Mouse (Mus musculus) stomach, embryonic 15.5 days (tissue): ENCODE measurements around the gene Csf1. TPM values are rescaled to one million over a fixed set of nuclear protein-coding genes. Genes with fewer than 3 reads are reported as not detected.

Experiments used
- ATAC-seq: fragments of 200-750 bp; cut with Nextera tagmentation; 2 replicates; pipeline ENCODE4 v1.8.0; 2017; ENCODE audit warnings: low read depth, moderate number of reproducible peaks, moderate TSS enrichment; ENCODE audit not compliant: insufficient read depth, low FRiP score
- H3K27ac ChIP-seq: fragments of 300-500 bp; sonication (generic); 2 replicates; pipeline ENCODE4 v1.5.1; 2015; ENCODE audit warnings: mild to moderate bottlenecking, inconsistent platforms
- H3K27me3 ChIP-seq: fragments of 300-500 bp; sonication (generic); replicated peaks from 2 replicates; pipeline ENCODE4 v1.6.1; 2015; ENCODE audit warnings: inconsistent platforms
- H3K36me3 ChIP-seq: fragments of 300-500 bp; sonication (generic); 2 replicates; pipeline ENCODE4 v1.6.1; 2015; ENCODE audit warnings: inconsistent platforms
- H3K4me1 ChIP-seq: fragments of 300-500 bp; sonication (generic); 2 replicates; pipeline ENCODE4 v1.6.1; 2015; ENCODE audit warnings: inconsistent platforms
- H3K4me2 ChIP-seq: fragments of 300-500 bp; sonication (generic); 2 replicates; pipeline ENCODE4 v1.6.1; 2015; ENCODE audit warnings: mild to moderate bottlenecking, inconsistent platforms
- H3K4me3 ChIP-seq: fragments of 300-500 bp; sonication (generic); replicated peaks from 2 replicates; pipeline ENCODE4 v1.5.1; 2015; ENCODE audit warnings: inconsistent platforms
- H3K9ac ChIP-seq: fragments of 300-500 bp; sonication (generic); 2 replicates; pipeline ENCODE4 v1.6.1; 2015; ENCODE audit warnings: inconsistent platforms
- H3K9me3 ChIP-seq: fragments of 300-500 bp; sonication (generic); 2 replicates; pipeline ENCODE4 v1.6.1; 2016; ENCODE audit warnings: inconsistent platforms
- WGBS: fragments of 180-500 bp; shearing (Covaris S2); methylation state at CpG from one replicate; pipeline ENCODE4 v1.1.7; 2015; 5-methylcytosine and 5-hydroxymethylcytosine counted together
- polyA plus RNA-seq: library from polyadenylated mRNA; unstranded; fragments of >200 nt; fragmentation: Nextera tagmentation; extraction: Ambion mirVana; gene quantifications from 2 replicates; pipeline ENCODE4 v1.2.1, GENCODE M21; 2015

Csf1 gene
- polyA plus RNA-seq, 1 experiment from 2014 or later, result 14.7 TPM

DNA sequence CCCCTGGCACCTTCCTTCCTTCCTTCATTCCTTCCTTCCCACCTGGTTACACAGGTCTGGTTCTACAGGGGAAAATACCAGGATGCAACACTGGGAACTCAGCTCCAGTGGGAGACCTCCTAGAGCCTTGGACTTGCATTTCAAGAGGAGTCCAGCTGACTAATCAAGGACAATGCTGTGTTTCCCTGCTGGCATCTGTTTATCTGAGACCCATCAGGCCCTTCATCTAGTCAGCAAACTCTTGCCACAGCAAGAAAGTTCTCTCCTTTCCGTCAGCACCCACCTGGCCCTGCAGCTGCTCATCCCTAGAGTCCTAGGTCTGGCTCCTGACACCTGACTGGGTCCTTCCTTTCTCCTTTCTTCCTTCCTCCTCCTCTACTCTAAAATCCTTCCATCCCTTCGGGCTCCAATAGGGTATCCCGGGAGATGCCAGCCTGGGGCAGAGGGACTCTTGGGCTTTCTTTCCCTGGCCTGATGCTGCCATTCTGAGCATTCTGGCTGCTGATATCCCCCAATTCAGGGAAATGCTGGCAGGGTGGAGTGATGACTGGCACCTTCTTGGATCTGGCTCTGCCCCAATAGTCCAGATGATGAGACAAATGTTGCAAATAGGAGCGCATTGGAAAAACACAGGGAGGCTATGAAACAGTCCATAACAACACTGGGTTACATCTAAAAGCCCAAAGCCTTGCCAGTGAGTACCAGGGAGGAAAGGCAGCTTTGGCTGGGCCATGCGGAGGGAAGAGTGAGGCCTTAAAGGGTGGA, 2.7 kb downstream of the Csf1 start:
- Histone ChIP-seq H3K4me2 (peak overlapping the region; percentile 83; the same call in 1 of the 2 replicates), H3K27ac (no peak overlapping the region), H3K9me3 (no peaks in the 10 kb centered on the region), H3K27me3 (no peaks in the 10 kb centered on the region), H3K4me3 (peak overlapping the region; percentile 80; the same call in 1 of the 2 replicates), H3K36me3 (0 out of 2 replicates have a peak, but pooled peaks cover 4% of the 10 kb centered on the region), H3K4me1 (peaks cover 15% of the 10 kb centered on the region), H3K9ac (no peak overlapping the region)
- ATAC-seq, result no peak
- 88% methylated on average over 5 of the region's 5 CpGs for WGBS

DNA sequence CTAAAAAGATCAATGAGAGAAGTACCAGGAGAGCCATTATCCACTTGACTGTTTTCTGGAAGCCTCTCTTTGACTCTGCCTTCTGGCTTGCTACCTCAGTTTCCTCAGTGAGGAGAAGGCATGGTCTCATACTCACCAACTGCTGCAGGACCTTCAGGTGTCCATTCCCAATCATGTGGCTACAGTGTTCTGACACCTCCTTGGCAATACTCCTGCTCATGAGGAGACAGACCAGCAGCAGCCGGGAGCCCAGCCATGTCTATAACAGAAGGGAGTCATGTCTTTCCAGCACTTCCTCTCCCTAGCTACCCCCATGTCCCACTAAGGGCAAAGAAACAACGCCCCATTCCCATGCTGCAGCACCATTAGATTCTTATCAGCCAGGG, 3.8 kb downstream of the Csf1 start:
- Histone ChIP-seq H3K4me1 (peaks cover 15% of the 10 kb centered on the region), H3K4me3 (no peak overlapping the region), H3K9ac (no peak overlapping the region), H3K27me3 (no peaks in the 10 kb centered on the region), H3K27ac (no peak overlapping the region), H3K9me3 (no peaks in the 10 kb centered on the region), H3K36me3 (0 out of 2 replicates have a peak, but pooled peaks cover 8% of the 10 kb centered on the region), H3K4me2 (no peak overlapping the region)
- WGBS, result 69% methylated on average over 2 of the region's 2 CpGs
- ATAC-seq, result no peak

DNA sequence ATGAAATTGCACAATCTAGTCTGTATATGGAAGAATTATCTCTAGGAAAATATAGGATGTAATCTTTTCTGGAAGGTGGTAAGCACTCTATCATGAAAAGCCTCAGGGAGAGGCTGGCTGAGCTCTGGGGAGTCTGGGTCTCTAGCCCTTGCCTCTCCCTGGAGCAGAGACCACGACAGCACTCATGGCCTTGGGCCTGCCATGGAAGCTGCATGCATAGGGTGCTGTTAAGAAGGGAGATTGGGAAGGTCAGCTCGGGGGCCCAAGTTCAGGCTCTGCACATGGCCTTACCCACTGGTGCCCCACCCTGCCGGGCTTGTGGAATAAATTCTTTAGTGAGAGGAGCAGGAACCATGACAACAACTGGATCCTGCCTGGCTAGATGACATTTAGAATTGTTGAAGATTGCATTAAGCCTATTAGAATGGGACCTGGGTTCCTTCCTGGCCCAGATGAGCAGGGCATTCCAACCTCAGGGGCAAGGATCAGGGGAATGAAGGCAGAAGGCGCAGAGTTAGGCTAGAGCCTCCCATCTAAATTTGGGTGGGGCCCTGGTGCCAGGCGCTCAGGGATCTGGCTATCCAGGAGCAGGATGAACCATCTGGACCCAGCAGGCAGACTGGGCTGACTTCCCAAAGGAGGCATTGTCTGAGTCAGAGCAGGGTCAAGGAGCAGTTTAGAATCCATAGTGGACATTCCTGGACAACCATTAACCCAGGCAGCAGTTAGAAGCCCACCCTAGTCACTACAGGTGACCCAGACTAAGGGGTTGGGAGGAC, 4.4 kb downstream of the Csf1 start:
- Histone ChIP-seq H3K36me3 (0 out of 2 replicates have a peak, but pooled peaks cover 11% of the 10 kb centered on the region), H3K27ac (no peak overlapping the region), H3K9me3 (no peaks in the 10 kb centered on the region), H3K4me1 (peaks cover 15% of the 10 kb centered on the region), H3K9ac (no peak overlapping the region), H3K27me3 (no peaks in the 10 kb centered on the region), H3K4me3 (no peak overlapping the region), H3K4me2 (no peak overlapping the region)
- ATAC-seq, result no peak
- 76% methylated on average over 5 of the region's 5 CpGs for WGBS

DNA sequence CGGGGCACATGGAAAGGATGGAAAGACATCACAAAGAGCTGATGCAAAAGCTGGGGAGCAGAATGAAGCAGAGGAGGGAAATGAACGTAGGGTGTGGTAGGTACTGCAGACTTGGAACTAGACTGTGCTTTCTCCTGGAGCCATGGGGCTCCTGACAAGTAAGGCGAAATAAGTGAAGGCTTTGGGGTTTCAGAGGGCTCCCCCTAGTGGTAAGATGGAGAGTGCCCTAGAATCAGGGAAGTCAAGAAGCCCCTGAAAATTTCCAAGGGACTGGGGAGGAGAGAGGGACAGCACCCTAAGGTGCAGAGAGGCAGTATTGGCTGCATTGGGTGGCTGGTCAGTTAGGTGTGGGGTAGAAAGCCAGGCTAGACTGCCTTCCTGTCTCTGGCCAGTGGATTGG, 5.6 kb downstream of the Csf1 start:
- Histone ChIP-seq H3K27ac (no peak overlapping the region), H3K4me2 (no peak overlapping the region), H3K27me3 (no peaks in the 10 kb centered on the region), H3K9me3 (no peaks in the 10 kb centered on the region), H3K4me1 (peaks cover 13% of the 10 kb centered on the region), H3K36me3 (peaks cover 17% of the 10 kb centered on the region; the same call in 1 of the 2 replicates), H3K4me3 (no peak overlapping the region), H3K9ac (no peak overlapping the region)
- no peak for ATAC-seq
- WGBS, result 50% methylated on average over 3 of the region's 3 CpGs

DNA sequence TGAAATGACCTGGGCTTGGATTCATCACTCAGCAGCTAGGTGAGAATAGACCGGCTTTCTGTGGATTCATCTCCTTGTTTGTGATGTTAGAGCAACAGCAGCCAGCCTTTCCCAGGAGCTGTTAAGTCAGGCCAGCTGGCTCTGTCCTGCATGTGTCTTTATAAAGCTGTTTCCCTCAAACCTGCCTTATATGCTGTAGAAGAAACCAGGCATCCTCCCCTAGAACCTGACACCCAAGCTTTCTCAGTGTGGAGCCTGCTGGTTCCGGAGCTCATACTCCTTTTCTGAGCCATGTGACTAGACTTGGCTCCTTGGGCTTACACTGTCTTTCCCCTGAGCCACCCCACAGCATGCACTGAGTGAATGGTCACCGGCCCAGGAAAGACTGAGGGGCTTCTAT, 8.7 kb downstream of the Csf1 start:
- no peak overlapping the region for H3K4me2 ChIP-seq
- no peaks in the 10 kb centered on the region for H3K27me3 ChIP-seq
- H3K27ac ChIP-seq, result no peak overlapping the region
- no peak overlapping the region for H3K9ac ChIP-seq
- H3K4me3 ChIP-seq, result no peak overlapping the region
- 66% methylated on average over 3 of the region's 3 CpGs for WGBS
- no peak for ATAC-seq
- peaks cover 27% of the 10 kb centered on the region; the same call in 1 of the 2 replicates for H3K36me3 ChIP-seq
- H3K9me3 ChIP-seq, result no peaks in the 10 kb centered on the region
- no peaks in the 10 kb centered on the region; the same call in 1 of the 2 replicates for H3K4me1 ChIP-seq

DNA sequence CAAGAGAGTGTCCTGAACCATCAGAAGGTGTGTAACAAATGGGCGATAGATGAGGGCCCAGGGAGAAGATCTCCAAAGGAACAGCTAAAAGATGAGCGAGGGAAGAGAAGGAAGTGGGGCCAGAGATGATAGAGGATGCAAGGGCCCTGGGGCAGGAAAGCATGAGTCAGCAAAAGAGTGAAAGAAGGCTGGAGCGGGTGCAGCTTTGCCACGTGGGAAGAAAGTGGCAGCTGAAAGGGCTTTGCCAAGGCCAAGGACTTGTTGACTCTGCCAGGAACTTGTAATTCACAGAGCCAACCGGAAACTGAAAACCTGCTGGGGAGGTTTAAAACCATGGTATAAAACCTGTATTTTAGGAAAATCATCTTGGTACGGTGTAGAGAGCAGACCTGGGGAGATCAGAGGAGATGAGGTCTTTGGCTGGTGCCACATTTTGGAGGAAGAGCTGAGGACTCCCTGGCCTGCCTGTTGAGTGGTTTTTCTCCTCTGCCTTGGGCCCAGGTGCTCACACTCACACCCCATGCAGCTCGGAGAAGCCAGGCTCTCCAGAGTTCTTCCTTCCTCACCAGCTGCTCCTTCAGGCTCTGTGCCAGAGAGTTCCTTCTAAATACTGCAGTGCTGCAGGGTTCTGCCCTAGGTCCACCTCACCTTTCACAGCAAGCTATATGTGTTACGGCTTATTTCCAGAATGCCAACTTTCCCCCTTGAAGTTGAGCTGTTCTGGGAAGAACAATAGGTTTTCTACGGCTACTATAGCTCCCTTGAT, 9.3 kb downstream of the Csf1 start:
- H3K27ac ChIP-seq, result 0 out of 2 replicates have a peak overlapping the region, but pooled peaks have one; percentile 21
- peaks cover 27% of the 10 kb centered on the region; the same call in 1 of the 2 replicates for H3K36me3 ChIP-seq
- no peak overlapping the region for H3K4me2 ChIP-seq
- no peaks in the 10 kb centered on the region; the same call in 1 of the 2 replicates for H3K4me1 ChIP-seq
- H3K9me3 ChIP-seq, result no peaks in the 10 kb centered on the region
- 67% methylated on average over 9 of the region's 9 CpGs for WGBS
- H3K27me3 ChIP-seq, result no peaks in the 10 kb centered on the region
- no peak overlapping the region for H3K9ac ChIP-seq
- ATAC-seq, result no peak
- no peak overlapping the region for H3K4me3 ChIP-seq

DNA sequence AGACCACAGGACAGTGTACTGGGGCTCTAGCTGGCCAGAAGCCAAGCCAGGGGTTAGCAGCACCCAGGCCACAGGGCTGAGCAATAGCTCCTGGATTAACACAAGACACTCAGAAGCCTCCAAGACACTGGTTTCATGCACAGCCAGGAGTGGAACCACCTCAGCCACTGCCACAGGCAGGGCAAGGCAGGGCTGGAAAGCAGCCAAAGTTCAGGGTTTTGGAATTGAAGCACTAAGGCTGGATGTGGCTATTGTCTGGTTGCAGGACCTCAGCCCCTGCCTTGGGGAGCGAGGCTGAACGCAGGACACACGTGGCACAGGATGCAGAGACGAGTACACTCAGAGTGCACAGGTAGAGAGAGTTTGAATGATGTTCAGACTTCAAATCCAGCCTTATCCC, 10.8 kb downstream of the Csf1 start:
- 69% methylated on average over 4 of the region's 4 CpGs for WGBS
- 0 out of 2 replicates have a peak, but pooled peaks have one; percentile 35 for ATAC-seq
- H3K27me3 ChIP-seq, result no peaks in the 10 kb centered on the region
- no peak overlapping the region for H3K9ac ChIP-seq
- peaks cover 30% of the 10 kb centered on the region; the same call in 1 of the 2 replicates for H3K36me3 ChIP-seq
- no peak overlapping the region for H3K27ac ChIP-seq
- H3K4me3 ChIP-seq, result no peak overlapping the region
- no peaks in the 10 kb centered on the region for H3K9me3 ChIP-seq
- no peaks in the 10 kb centered on the region for H3K4me1 ChIP-seq
- H3K4me2 ChIP-seq, result no peak overlapping the region

DNA sequence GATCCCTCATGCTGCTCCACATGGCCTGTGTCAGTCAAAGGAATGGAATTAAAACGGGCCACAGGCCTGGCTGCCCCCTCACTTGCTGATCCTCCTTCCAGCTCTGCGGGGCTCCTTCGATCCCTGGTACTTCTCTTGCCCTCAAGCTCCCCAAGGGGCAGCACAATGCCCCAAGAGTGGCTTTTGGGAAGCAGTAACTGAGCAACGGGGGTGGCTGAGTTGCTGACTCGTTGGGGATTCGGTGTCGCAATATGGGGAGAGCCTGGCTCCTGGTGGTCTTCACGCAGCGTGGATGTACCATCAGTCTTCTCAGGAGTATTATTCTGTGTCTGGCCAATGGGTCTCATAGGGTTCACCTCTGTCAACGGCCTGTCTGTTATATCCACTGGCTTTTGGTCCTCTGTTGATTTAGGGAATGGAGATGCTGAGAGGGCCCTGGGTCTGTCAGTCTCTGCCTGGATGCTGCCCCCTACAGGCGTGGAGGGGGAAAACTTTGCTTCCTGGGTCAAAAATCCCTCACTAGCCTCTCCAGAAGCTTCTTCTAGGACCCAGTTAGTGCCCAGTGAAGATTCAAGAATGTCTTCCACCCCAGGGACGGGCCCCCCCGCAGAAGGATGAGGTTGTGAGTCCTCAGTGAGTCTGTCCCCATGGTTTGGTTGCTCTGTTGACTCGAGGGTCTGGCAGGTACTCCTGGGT, 11.9 kb downstream of the Csf1 start:
- no peak overlapping the region for H3K27ac ChIP-seq
- H3K4me1 ChIP-seq, result no peaks in the 10 kb centered on the region
- no peaks in the 10 kb centered on the region for H3K27me3 ChIP-seq
- H3K9ac ChIP-seq, result no peak overlapping the region
- H3K4me2 ChIP-seq, result no peak overlapping the region
- H3K4me3 ChIP-seq, result no peak overlapping the region
- WGBS, result 79% methylated on average over 14 of the region's 14 CpGs
- peaks cover 30% of the 10 kb centered on the region; the same call in 1 of the 2 replicates for H3K36me3 ChIP-seq
- H3K9me3 ChIP-seq, result no peaks in the 10 kb centered on the region
- ATAC-seq, result no peak

DNA sequence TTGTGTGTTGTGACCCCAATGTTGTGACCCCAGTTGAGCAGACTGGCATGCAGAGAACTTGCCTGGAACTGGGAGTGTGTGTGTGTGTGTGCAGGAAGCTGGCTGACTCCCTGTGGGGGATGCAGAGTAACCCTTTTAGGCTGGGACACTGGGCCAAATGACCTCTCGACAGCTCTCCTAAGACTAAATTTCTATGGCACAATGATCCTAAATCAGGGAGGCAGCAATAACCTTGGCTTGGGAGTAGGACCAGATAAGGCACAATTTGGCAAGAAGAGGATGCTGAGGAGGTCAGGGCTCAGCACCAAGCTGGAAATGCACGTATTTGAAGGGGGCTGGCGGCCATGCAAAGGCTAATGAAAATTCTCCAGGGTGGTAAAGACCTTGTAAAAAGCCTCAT, 14.2 kb downstream of the Csf1 start:
- peaks cover 24% of the 10 kb centered on the region; the same call in 1 of the 2 replicates for H3K36me3 ChIP-seq
- H3K27me3 ChIP-seq, result no peaks in the 10 kb centered on the region
- no peak for ATAC-seq
- no peaks in the 10 kb centered on the region for H3K9me3 ChIP-seq
- no peak overlapping the region for H3K4me2 ChIP-seq
- 79% methylated on average over 3 of the region's 3 CpGs for WGBS
- H3K9ac ChIP-seq, result no peak overlapping the region
- no peak overlapping the region for H3K27ac ChIP-seq
- peaks cover 18% of the 10 kb centered on the region for H3K4me1 ChIP-seq
- no peak overlapping the region for H3K4me3 ChIP-seq

DNA sequence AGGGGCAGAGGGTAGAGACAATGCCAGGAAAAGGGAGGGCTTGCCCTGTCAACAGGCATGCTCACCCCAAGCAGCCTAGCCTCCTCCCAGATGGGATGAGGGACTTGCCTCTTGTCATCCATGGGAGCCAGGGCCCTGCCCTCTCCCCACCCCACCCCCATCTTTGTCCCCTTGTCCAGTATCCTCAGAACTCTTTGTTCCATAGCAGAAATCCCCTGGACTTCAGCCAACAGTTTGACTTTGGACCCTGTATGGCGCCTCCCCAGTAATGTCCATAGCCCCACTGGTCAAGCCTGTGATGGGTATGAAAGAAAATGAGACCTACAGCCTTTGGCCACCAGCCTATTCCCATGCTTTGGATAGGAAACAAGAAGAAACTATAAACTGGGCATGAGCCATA, 16.6 kb downstream of the Csf1 start:
- no peak overlapping the region for H3K27ac ChIP-seq
- WGBS, result 86% methylated on average over 1 of the region's 1 CpGs
- H3K4me1 ChIP-seq, result peaks cover 33% of the 10 kb centered on the region
- 0 out of 2 replicates have a peak, but pooled peaks cover 10% of the 10 kb centered on the region for H3K36me3 ChIP-seq
- no peak overlapping the region for H3K4me2 ChIP-seq
- H3K27me3 ChIP-seq, result no peaks in the 10 kb centered on the region
- no peak overlapping the region for H3K4me3 ChIP-seq
- no peaks in the 10 kb centered on the region for H3K9me3 ChIP-seq
- no peak overlapping the region for H3K9ac ChIP-seq
- no peak for ATAC-seq

DNA sequence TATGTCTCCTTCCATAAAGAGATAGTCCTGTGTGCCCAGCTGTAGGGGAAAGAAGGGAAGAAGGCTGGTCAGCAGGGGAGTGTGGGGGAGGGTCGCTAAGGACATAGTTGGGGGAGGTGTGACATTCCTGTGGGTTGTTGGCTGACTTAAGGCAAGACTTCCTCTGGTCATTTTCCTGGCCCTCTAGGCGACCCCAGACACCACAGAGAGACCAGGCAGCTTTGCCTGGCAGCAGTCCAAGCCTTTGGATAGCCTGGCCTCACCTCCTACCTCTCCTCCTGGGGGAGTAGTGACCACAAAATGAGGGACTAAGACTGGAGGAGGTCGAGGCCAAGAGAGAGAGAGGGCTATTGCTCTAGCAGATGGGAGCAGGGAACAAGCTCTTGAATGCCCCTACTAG, 17.2 kb downstream of the Csf1 start:
- Histone ChIP-seq H3K9me3 (no peaks in the 10 kb centered on the region), H3K27me3 (no peaks in the 10 kb centered on the region), H3K4me3 (no peak overlapping the region), H3K27ac (no peak overlapping the region), H3K9ac (no peak overlapping the region), H3K4me1 (peaks cover 33% of the 10 kb centered on the region), H3K36me3 (0 out of 2 replicates have a peak, but pooled peaks cover 6% of the 10 kb centered on the region), H3K4me2 (no peak overlapping the region)
- WGBS, result 51% methylated on average over 3 of the region's 3 CpGs
- ATAC-seq, result no peak
